Mouse (Mus musculus): Measurements from ENCODE around the gene Exoc3l4.

DNA sequence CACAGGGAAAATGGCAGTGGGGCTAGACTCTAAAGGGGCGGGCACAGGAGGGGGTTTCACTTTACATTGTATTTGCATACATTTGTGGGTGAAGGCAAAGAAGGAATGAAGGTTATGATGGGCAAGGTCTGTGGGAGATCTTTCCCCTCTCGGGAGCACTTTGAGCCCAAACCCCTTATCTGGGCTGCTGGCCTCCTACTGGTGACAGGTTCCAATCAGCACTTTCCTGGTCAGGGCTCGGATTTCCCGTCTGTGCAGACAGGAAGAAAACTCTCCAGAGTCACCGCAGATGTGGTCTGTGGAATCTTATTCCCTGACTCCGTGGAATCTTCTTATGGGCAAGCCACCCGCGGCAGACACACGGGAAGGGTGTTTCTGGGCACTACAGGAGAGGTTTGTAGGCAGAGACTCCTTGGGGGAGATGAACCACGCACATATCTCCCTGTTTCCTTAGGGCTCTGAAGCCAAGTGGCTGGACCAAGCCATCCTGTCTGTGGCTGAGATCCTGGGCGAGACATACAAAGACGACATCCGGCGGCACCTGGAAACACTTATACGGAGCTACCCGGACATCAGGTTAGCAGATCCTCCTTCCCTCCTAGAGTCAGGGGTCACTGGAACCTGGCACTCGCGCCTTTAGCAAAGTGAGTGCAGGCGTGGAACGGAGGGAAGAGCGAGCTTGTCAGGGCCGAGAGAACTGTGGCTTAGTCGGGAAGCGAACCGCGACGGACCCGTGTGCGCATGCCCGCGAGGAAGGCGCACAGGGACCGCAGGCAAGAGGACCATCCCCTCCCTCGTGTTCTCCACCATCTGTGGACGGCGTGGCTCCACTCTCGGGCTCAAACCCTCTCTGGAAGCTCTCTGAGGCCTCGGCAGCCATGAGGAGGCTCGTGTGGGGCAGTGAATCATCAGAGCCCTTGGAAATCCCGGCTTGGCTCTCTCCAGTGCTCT, 12.4 kb downstream of the Exoc3l4 start:
- peak; percentile 92 for TF ChIP-seq POLR2A (IDR thresholded peaks at IDR 0.05; ENCODE audit: insufficient read length, low read depth)
- TF ChIP-seq POLR2AphosphoS2 (IDR thresholded peaks at IDR 0.05; ENCODE audit: insufficient read length, low read depth): peak; percentile 99
- TF ChIP-seq E2F4 (IDR thresholded peaks at IDR 0.05; ENCODE audit: insufficient read depth): no peak
- TF ChIP-seq MAX (IDR thresholded peaks at IDR 0.05; ENCODE audit: low read depth): peak; percentile 25
- TF ChIP-seq USF1 (IDR thresholded peaks at IDR 0.05; ENCODE audit: low read depth): no peak
- no peak for TF ChIP-seq CEBPB (IDR thresholded peaks at IDR 0.05; ENCODE audit: insufficient read depth, poor library complexity, severe bottlenecking)
